Mouse (Mus musculus): ENCODE data around the gene Eaf1. TPM values are rescaled to one million over a fixed set of nuclear protein-coding genes. Genes with fewer than 3 reads are reported as not detected.

Eaf1 gene
- polyA plus RNA-seq, 1 experiment from 2014 or later, result 11.9 TPM

GRCm38 (mm10) chr14:31510322-31510721 lies 16.1 kb downstream of the Eaf1 start:
- Histone ChIP-seq H3K9ac (ENCODE audit: low read length) (no peak overlapping the region), H3K27ac (replicated peaks) (no peak overlapping the region), H3K4me2 (replicated peaks; ENCODE audit: low read depth) (no peak overlapping the region), H3K36me3 (ENCODE audit: control insufficient read depth, insufficient read depth, low read length) (peaks cover 27% of the 10 kb centered on the region), H3K9me3 (ENCODE audit: control insufficient read depth, low read length) (no peaks in the 10 kb centered on the region), H3K4me1 (replicated peaks; ENCODE audit: control insufficient read depth, insufficient read depth) (no peaks in the 10 kb centered on the region), H3K27me3 (ENCODE audit: control insufficient read depth, insufficient read depth, low read length) (no peaks in the 10 kb centered on the region), H3K4me3 (ENCODE audit: low read depth, low read length) (no peak overlapping the region)
- no peak for DNase-seq (ENCODE audit: low spot score)
- 87% methylated on average over 3 of the region's 3 CpGs for WGBS
- no peak for ATAC-seq (ENCODE audit: low FRiP score, low TSS enrichment)
- no peak for TF ChIP-seq EP300 (optimal IDR thresholded peaks at IDR 0.05)
- TF ChIP-seq CTCF (IDR thresholded peaks at IDR 0.05; ENCODE audit: low read depth), result no peak

DNA sequence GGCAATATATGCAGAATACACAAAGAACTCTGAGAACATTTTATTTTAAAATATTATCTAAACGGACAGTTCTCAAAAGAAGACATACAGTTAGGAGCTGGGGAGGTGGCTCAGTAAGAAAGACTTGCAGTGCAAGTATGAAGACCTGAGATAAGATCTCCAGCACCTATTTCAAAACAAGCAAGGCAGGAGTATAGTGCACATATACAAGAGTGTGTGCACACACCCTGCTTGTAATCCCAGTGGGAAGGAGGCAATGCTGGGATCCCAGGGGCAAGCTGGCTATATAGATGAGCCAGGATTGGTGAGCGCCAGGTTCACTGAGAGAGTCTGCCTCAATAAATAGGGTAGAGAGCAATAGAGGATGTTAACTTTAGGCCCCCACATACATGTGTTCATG lies 21.7 kb downstream of the Eaf1 start:
- Histone ChIP-seq H3K9me3 (ENCODE audit: control insufficient read depth, low read length) (no peaks in the 10 kb centered on the region), H3K9ac (ENCODE audit: low read length) (no peak overlapping the region), H3K27me3 (ENCODE audit: control insufficient read depth, insufficient read depth, low read length) (no peaks in the 10 kb centered on the region), H3K36me3 (ENCODE audit: control insufficient read depth, insufficient read depth, low read length) (0 out of 2 replicates have a peak, but pooled peaks cover 2% of the 10 kb centered on the region), H3K4me3 (ENCODE audit: low read depth, low read length) (no peak overlapping the region), H3K27ac (replicated peaks) (no peak overlapping the region), H3K4me1 (replicated peaks; ENCODE audit: control insufficient read depth, insufficient read depth) (no peaks in the 10 kb centered on the region), H3K4me2 (replicated peaks; ENCODE audit: low read depth) (no peak overlapping the region)
- 88% methylated on average over 2 of the region's 2 CpGs for WGBS
- ATAC-seq (ENCODE audit: low FRiP score, low TSS enrichment) (no peak), DNase-seq (ENCODE audit: low spot score) (no peak)
- TF ChIP-seq CTCF (IDR thresholded peaks at IDR 0.05; ENCODE audit: low read depth) (no peak), EP300 (optimal IDR thresholded peaks at IDR 0.05) (no peak)

DNA sequence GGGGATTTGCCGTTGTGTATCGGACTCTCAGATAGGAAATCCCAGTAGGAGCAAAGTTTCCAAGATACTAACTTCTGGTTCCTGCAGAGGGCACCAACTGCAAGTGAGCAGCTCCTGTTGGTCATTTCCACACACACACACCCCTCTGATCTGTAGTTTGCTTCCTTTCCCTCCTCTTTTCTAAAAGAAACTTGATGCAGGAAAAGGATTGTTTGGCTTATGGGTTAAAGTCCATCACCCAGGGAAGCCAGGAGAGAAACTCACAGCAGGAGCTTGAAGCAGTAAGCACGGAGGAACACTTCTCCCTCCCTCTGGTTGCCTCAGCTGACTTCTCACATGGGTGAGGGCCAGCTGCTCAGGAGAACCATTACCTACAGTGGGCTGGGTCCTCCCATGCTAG lies 25.0 kb downstream of the Eaf1 start:
- no peaks in the 10 kb centered on the region for H3K9me3 ChIP-seq (ENCODE audit: control insufficient read depth, low read length)
- TF ChIP-seq CTCF (IDR thresholded peaks at IDR 0.05; ENCODE audit: low read depth) (peak; percentile 86), EP300 (optimal IDR thresholded peaks at IDR 0.05) (no peak)
- H3K9ac ChIP-seq (ENCODE audit: low read length), result no peak overlapping the region
- peak overlapping the region; percentile 12; the same call in 1 of the 2 replicates for H3K4me2 ChIP-seq (replicated peaks; ENCODE audit: low read depth)
- no peak overlapping the region for H3K27ac ChIP-seq (replicated peaks)
- H3K27me3 ChIP-seq (ENCODE audit: control insufficient read depth, insufficient read depth, low read length), result no peaks in the 10 kb centered on the region
- DNase-seq (ENCODE audit: low spot score) (peak; percentile 46), ATAC-seq (ENCODE audit: low FRiP score, low TSS enrichment) (peak; percentile 76)
- no peaks in the 10 kb centered on the region for H3K36me3 ChIP-seq (ENCODE audit: control insufficient read depth, insufficient read depth, low read length)
- H3K4me3 ChIP-seq (ENCODE audit: low read depth, low read length), result no peak overlapping the region
- no peaks in the 10 kb centered on the region for H3K4me1 ChIP-seq (replicated peaks; ENCODE audit: control insufficient read depth, insufficient read depth)
- WGBS, result 16% methylated on average over 3 of the region's 3 CpGs

DNA sequence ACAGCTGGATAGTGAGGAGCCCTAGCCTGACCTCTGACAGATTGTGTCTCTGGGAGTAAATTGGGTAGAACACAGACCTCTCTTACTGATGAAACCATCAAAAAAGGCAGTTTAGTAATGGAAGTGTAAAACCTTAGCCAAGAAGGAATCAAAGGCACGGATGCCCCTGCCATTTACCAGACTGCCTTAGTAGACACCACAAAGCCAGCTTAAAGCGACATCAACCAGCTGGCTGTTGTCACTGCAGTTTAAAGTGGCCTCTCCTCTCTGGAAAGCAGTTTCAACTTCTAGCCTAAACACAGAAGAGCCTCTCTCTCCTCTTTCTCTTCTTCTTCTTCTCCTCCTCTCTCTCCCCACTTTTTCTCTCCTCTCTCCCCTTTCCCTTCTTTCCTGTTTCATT lies 27.1 kb downstream of the Eaf1 start:
- DNase-seq (ENCODE audit: low spot score) (no peak), ATAC-seq (ENCODE audit: low FRiP score, low TSS enrichment) (no peak)
- Histone ChIP-seq H3K4me2 (replicated peaks; ENCODE audit: low read depth) (no peak overlapping the region), H3K27ac (replicated peaks) (no peak overlapping the region), H3K4me1 (replicated peaks; ENCODE audit: control insufficient read depth, insufficient read depth) (no peaks in the 10 kb centered on the region), H3K4me3 (ENCODE audit: low read depth, low read length) (no peak overlapping the region), H3K27me3 (ENCODE audit: control insufficient read depth, insufficient read depth, low read length) (no peaks in the 10 kb centered on the region), H3K9me3 (ENCODE audit: control insufficient read depth, low read length) (no peaks in the 10 kb centered on the region), H3K9ac (ENCODE audit: low read length) (no peak overlapping the region), H3K36me3 (ENCODE audit: control insufficient read depth, insufficient read depth, low read length) (no peaks in the 10 kb centered on the region)
- WGBS, result 49% methylated on average over 2 of the region's 2 CpGs
- TF ChIP-seq EP300 (optimal IDR thresholded peaks at IDR 0.05) (no peak), CTCF (IDR thresholded peaks at IDR 0.05; ENCODE audit: low read depth) (no peak)

GRCm38 (mm10) chr14:31525040-31525810 lies 31.0 kb downstream of the Eaf1 start:
- H3K9me3 ChIP-seq (ENCODE audit: control insufficient read depth, low read length), result no peaks in the 10 kb centered on the region
- no peaks in the 10 kb centered on the region for H3K36me3 ChIP-seq (ENCODE audit: control insufficient read depth, insufficient read depth, low read length)
- TF ChIP-seq EP300 (optimal IDR thresholded peaks at IDR 0.05) (no peak), CTCF (IDR thresholded peaks at IDR 0.05; ENCODE audit: low read depth) (no peak)
- 68% methylated on average over 7 of the region's 7 CpGs for WGBS
- DNase-seq (ENCODE audit: low spot score) (no peak), ATAC-seq (ENCODE audit: low FRiP score, low TSS enrichment) (no peak)
- H3K4me3 ChIP-seq (ENCODE audit: low read depth, low read length), result no peak overlapping the region
- no peaks in the 10 kb centered on the region for H3K4me1 ChIP-seq (replicated peaks; ENCODE audit: control insufficient read depth, insufficient read depth)
- no peaks in the 10 kb centered on the region for H3K27me3 ChIP-seq (ENCODE audit: control insufficient read depth, insufficient read depth, low read length)
- no peak overlapping the region for H3K27ac ChIP-seq (replicated peaks)
- no peak overlapping the region for H3K9ac ChIP-seq (ENCODE audit: low read length)
- H3K4me2 ChIP-seq (replicated peaks; ENCODE audit: low read depth), result no peak overlapping the region

GRCm38 (mm10) chr14:31530847-31531246 lies 36.6 kb downstream of the Eaf1 start:
- Histone ChIP-seq H3K4me3 (ENCODE audit: low read depth, low read length) (no peak overlapping the region), H3K4me1 (replicated peaks; ENCODE audit: control insufficient read depth, insufficient read depth) (no peaks in the 10 kb centered on the region), H3K4me2 (replicated peaks; ENCODE audit: low read depth) (no peak overlapping the region), H3K9me3 (ENCODE audit: control insufficient read depth, low read length) (no peaks in the 10 kb centered on the region), H3K27ac (replicated peaks) (no peak overlapping the region), H3K27me3 (ENCODE audit: control insufficient read depth, insufficient read depth, low read length) (no peaks in the 10 kb centered on the region), H3K36me3 (ENCODE audit: control insufficient read depth, insufficient read depth, low read length) (no peaks in the 10 kb centered on the region), H3K9ac (ENCODE audit: low read length) (no peak overlapping the region)
- no peak for ATAC-seq (ENCODE audit: low FRiP score, low TSS enrichment)
- WGBS, result 70% methylated on average over 4 of the region's 4 CpGs
- DNase-seq (ENCODE audit: low spot score), result no peak
- TF ChIP-seq CTCF (IDR thresholded peaks at IDR 0.05; ENCODE audit: low read depth) (no peak), EP300 (optimal IDR thresholded peaks at IDR 0.05) (no peak)
